Comparison of ENCODE assay signal across 17 mouse cellular contexts in the genomic region with DNA sequence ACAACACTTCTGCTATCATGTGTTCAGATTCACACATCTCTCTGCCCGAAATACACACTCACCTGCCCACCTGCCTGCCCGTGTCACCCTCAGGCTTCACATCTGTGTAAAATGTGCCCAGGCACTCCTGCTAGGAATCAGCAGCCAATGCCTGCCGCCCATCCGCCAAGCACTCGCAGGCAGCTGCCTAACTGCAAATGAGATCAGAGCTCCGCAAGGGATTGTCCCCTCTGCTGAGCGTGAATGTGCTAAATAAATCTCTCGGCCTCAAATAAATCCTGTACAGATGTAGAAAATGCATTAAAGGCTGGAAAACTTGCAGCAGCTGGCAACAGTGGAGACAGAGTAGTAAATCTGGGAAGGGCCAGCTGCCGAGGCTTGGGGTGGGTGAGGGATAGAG. TPM values are rescaled to one million over a fixed set of nuclear protein-coding genes. Genes with fewer than 3 reads are reported as not detected.
A peak's percentile ranks its signal among the peaks of the same experiment; 100 is the strongest.
DNase-seq lines count a peak whose midpoint lies in the region; ATAC-seq and TF ChIP-seq lines count a peak whose summit lies in the region.
"Had no signal": no experiment of that assay in that cellular context is flagged by ENCODE, and none has a peak within 500 bp of the region (broad histone marks: within the 10 kb centered on the region; RNA-seq: fewer than 3 reads in every experiment).

No protein-coding gene starts in this region.

- TF ChIP-seq POLR2A in limb, embryonic 14.5 days (IDR thresholded peaks at IDR 0.05; ENCODE audit: borderline replicate concordance, extremely low read depth, insufficient read depth, insufficient read length), result no peak

- 37% methylated on average over 9 of the region's 9 CpGs for WGBS in kidney, postnatal 0 days
- 26% methylated on average over 9 of the region's 9 CpGs for WGBS in limb, embryonic 14.5 days

- H3K9ac ChIP-seq in kidney, postnatal 0 days (ENCODE audit: low read depth, low read length), result no peak overlapping the region
- H3K9ac ChIP-seq in limb, embryonic 14.5 days (ENCODE audit: low read depth, low read length, severe bottlenecking), result 0 out of 2 replicates have a peak overlapping the region, but pooled peaks have one; percentile 7
- H3K9ac ChIP-seq: heart, embryonic 15.5 days; liver, embryonic 13.5 days had no signal

- peak; percentile 51 for DNase-seq in kidney, postnatal 0 days (ENCODE audit: low spot score)
- no peak for DNase-seq in kidney, adult 9 months
- DNase-seq in retina, adult 2 months (ENCODE audit: low read depth, low spot score), result peak; percentile 11
- DNase-seq in retina, embryonic 14.5 days (ENCODE audit: low spot score), result no peak
- peak; percentile 55 for DNase-seq in limb, embryonic 14.5 days (ENCODE audit: low spot score)
- DNase-seq in right cerebral cortex, postnatal 25 days, result peak; percentile 17
- DNase-seq in ovary, postnatal 36 days (ENCODE audit: low spot score), result no peak
- no peak for DNase-seq in embryo, embryonic 9.5 days (ENCODE audit: extremely low spot score)
- DNase-seq: cerebellum, adult 18-20 months; kidney, postnatal 10 days; layer of hippocampus, postnatal 36 days; liver, embryonic 13.5 days; spleen, adult 18-20 months; thymus, postnatal 4 days had no signal

- no peak overlapping the region for H3K4me3 ChIP-seq in kidney, postnatal 0 days (replicated peaks; ENCODE audit: low read depth, low read length)
- H3K4me3 ChIP-seq in limb, embryonic 14.5 days (replicated peaks; ENCODE audit: low read length), result no peak overlapping the region
- H3K4me3 ChIP-seq: heart, embryonic 15.5 days; liver, embryonic 13.5 days had no signal

- TF ChIP-seq CTCF in kidney, postnatal 0 days (IDR thresholded peaks at IDR 0.05; ENCODE audit: low read depth), result no peak

- H3K36me3 ChIP-seq in kidney, postnatal 0 days (ENCODE audit: insufficient read depth, low read length), result no peaks in the 10 kb centered on the region
- no peaks in the 10 kb centered on the region for H3K36me3 ChIP-seq in limb, embryonic 14.5 days (ENCODE audit: control insufficient read depth, insufficient read depth, low read length)
- H3K36me3 ChIP-seq: heart, embryonic 15.5 days; liver, embryonic 13.5 days had no signal

- H3K27me3 ChIP-seq in kidney, postnatal 0 days (ENCODE audit: insufficient read depth, low read length), result no peaks in the 10 kb centered on the region
- no peaks in the 10 kb centered on the region for H3K27me3 ChIP-seq in limb, embryonic 14.5 days (ENCODE audit: control insufficient read depth, insufficient read depth, low read length)

- no peak overlapping the region for H3K27ac ChIP-seq in kidney, postnatal 0 days
- H3K27ac ChIP-seq in limb, embryonic 14.5 days (replicated peaks; ENCODE audit: low read depth, low read length), result no peak overlapping the region
- H3K27ac ChIP-seq: heart, embryonic 15.5 days; liver, embryonic 13.5 days; stomach, postnatal 0 days had no signal

- H3K4me1 ChIP-seq in kidney, postnatal 0 days (replicated peaks; ENCODE audit: insufficient read depth, low read length), result no peaks in the 10 kb centered on the region
- no peaks in the 10 kb centered on the region for H3K4me1 ChIP-seq in limb, embryonic 14.5 days (ENCODE audit: control insufficient read depth, insufficient read depth, low read length)
- H3K4me1 ChIP-seq: heart, embryonic 15.5 days; liver, embryonic 13.5 days had no signal

- ATAC-seq in kidney, postnatal 0 days (replicated peaks; ENCODE audit: low FRiP score, low read depth), result no peak
- peak; percentile 41 for ATAC-seq in limb, embryonic 14.5 days (ENCODE audit: low FRiP score, low read depth)
- ATAC-seq: inflammation-experienced regulatory T-cells, adult 6 months had no signal

- H3K9me3 ChIP-seq in kidney, postnatal 0 days (replicated peaks; ENCODE audit: low read length), result no peaks in the 10 kb centered on the region
- no peaks in the 10 kb centered on the region for H3K9me3 ChIP-seq in limb, embryonic 14.5 days (ENCODE audit: control insufficient read depth, low read length)
- H3K9me3 ChIP-seq: heart, embryonic 15.5 days; liver, embryonic 13.5 days had no signal

- H3K4me2 ChIP-seq in kidney, postnatal 0 days (ENCODE audit: low read length), result no peak overlapping the region
- no peak overlapping the region for H3K4me2 ChIP-seq in limb, embryonic 14.5 days (replicated peaks; ENCODE audit: low read depth, low read length, severe bottlenecking)
- H3K4me2 ChIP-seq: heart, embryonic 15.5 days; liver, embryonic 13.5 days had no signal

RNA-seq across cellular contexts. Expression of a gene that starts 36.0 kb away (rescaled TPM):
- polyA plus RNA-seq in kidney, postnatal 0 days (2015; fragmentation: Nextera tagmentation; extraction: Ambion mirVana), result 0.45 and 0.58 TPM in 2 replicates
- polyA plus RNA-seq in limb, embryonic 14.5 days (2012; rRNA removed), result 1.1 and 1.5 TPM in 2 replicates
- polyA plus RNA-seq in limb, embryonic 14.5 days (2014; fragmentation: Nextera tagmentation; extraction: Ambion mirVana), result 0.44 and 0.64 TPM in 2 replicates

Comparison
In these comparisons a context has a peak if more than half of its experiments do, and no peak if none do; other contexts are left out.
1. DNase-seq: peak in kidney, postnatal 0 days (single experiment), retina, adult 2 months (single experiment), limb, embryonic 14.5 days (single experiment) and right cerebral cortex, postnatal 25 days (single experiment); none in kidney, adult 9 months (single experiment), retina, embryonic 14.5 days (single experiment), ovary, postnatal 36 days (single experiment) and embryo, embryonic 9.5 days (single experiment).